Mouse (Mus musculus) testis, adult 2 months (tissue): ENCODE measurements around the gene Arhgdig.
"Not testable (repeated sequence)": the region's sequence is repeated elsewhere in the genome, so short reads cannot be mapped to it uniquely, and the experiment has no call there.

Experiments used
- CTCF ChIP-seq: fragments of 200-500 bp; IDR thresholded peaks from 2 replicates; pipeline ENCODE4 v1.5.1; 2012; ENCODE audit warnings: low read depth, mild to moderate bottlenecking, inconsistent platforms, low read length, moderate library complexity; ENCODE audit not compliant: control insufficient read depth, insufficient read depth, insufficient replicate concordance
- POLR2A ChIP-seq: fragments of 200-500 bp; IDR thresholded peaks from 2 replicates; pipeline ENCODE4 v1.6.1; 2012; ENCODE audit warnings: low read depth, mild to moderate bottlenecking, inconsistent platforms, low read length, moderate library complexity; ENCODE audit not compliant: control insufficient read depth

- TF ChIP-seq POLR2A, CTCF: not testable (repeated sequence)
These were observed 32.3 kb downstream of the Arhgdig start for GRCm38 (mm10) chr17:26175248-26175647.
